Mouse (Mus musculus) monocyte, adult 59 days (primary cell): ENCODE data around the gene A930018P22Rik. TPM values are rescaled to one million over a fixed set of nuclear protein-coding genes. Genes with fewer than 3 reads are reported as not detected.

Experiments used
- total RNA-seq, 2 experiments: library from RNA; stranded (reverse); gene quantifications; one replicate each; pipeline ENCODE4 v1.2.4; 2023

A930018P22Rik gene
- total RNA-seq, result not detected

GRCm38 (mm10) chr2:104122505-104123378, at the start of gene A930018P22Rik:
A930018P22Rik (plus strand) TSS chr2:104122769.

DNA sequence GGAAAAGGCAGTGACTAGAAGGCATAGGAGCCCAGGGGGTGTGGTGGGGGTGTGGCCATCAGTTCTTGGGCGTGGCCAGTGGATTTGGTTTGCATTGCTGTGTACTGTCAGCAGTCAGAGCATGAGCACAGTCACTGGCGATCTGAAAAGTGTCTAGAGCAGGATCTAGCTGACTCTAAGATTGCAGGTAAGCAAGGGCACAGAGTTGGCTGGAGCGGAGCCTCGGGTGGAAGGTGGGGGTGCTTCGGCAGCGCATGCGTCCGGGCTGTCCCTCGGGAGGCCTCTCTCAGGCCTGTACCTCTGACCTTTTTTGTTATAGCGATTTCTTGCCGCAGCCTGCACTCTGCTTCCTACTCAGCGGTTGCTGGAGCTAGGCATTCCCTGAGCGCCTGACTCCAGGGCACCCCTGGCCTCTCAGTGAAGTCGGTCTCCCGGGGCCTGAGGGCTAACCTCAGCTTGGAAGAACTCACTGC, 26.8 kb upstream of the A930018P22Rik start, which contains the start of gene Cd59a:
Cd59a (plus strand) TSS at position 61 of the 473 bp plus-strand sequence.

Other genes starting within 250 kb of the A930018P22Rik start
- 10 to 100 TPM; 60.8 to 66.9 TPM for gene Lmo2, start 164.8 kb upstream of the A930018P22Rik start, total RNA-seq
- gene Fbxo3, start 95.0 kb upstream of the A930018P22Rik start, total RNA-seq, result 10 to 100 TPM; 26.5 to 26.7 TPM
- not detected for gene 4931422A03Rik, start 94.4 kb upstream of the A930018P22Rik start, total RNA-seq
- gene Gm10912, start 56.9 kb upstream of the A930018P22Rik start, total RNA-seq, result not detected
- gene Gm10799, start 54.2 kb upstream of the A930018P22Rik start, total RNA-seq, result not detected
- not detected for gene Cd59b, start 52.9 kb upstream of the A930018P22Rik start, total RNA-seq
- under 1 TPM; 0.43 to 0.86 TPM for gene Cd59a, start 27.0 kb upstream of the A930018P22Rik start, total RNA-seq